Mouse (Mus musculus): Measurements from ENCODE around the gene Rfc3. TPM values are rescaled to one million over a fixed set of nuclear protein-coding genes. Genes with fewer than 3 reads are reported as not detected.
"Not testable (repeated sequence)": the region's sequence is repeated elsewhere in the genome, so short reads cannot be mapped to it uniquely, and the experiment has no call there.

Gene Rfc3
- 26.7 and 28.5 TPM in 2 replicates for polyA plus RNA-seq (2015; fragmentation: Nextera tagmentation; extraction: Ambion mirVana)

DNA sequence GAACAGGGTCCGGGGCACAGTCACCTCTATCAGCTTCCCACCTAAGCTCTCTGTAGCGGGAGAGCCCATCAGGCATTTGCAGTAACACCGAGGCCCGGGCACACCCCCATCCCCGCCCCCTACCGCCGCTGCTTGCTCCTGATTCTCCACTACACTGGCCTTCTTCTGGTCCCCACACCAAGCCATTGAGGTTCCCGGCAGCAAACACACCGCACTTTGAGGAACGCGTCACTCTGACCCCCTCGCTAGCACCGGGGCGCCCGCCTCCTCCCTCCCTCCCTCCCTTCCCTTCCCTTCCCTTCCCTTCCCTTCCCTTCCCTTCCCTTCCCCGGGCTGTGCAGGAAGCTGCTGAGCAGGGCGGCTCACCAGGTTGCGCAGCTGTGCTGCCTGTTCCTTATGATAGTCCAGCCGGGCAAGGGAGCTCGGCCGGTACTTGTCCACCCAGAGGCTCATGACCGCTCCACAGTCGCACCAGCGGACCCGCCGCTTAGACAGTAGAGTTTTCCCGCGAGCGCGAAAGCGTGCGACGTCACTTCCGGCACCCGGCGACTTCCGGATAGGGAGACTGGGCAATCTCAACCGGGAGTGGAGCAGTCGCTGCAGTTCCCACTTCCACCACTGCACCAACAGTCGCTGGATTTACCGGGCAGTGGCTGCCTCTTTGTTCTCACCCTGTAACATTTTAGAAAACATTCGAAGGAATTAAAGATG, at the start of gene Rfc3:
TSS of gene Rfc3 (minus strand) at position 543 of the 711 bp plus-strand sequence.
- peak; percentile 99 for ATAC-seq
- Histone ChIP-seq H3K4me2 (ENCODE audit: low read depth, low read length) (peak within 1 kb of the TSS; percentile 83), H3K27ac (ENCODE audit: low read depth) (peak within 1 kb of the TSS; percentile 76), H3K27me3 (ENCODE audit: insufficient read depth, low read length) (no peaks in the 10 kb centered on the region), H3K36me3 (replicated peaks; ENCODE audit: insufficient read depth, low read length) (peaks cover 31% of the 10 kb centered on the region), H3K4me1 (ENCODE audit: insufficient read depth) (peaks cover 7% of the 10 kb centered on the region; the same call in 1 of the 2 replicates), H3K9ac (replicated peaks) (peak within 1 kb of the TSS; percentile 72), H3K4me3 (ENCODE audit: low read depth, low read length) (peak within 1 kb of the TSS; percentile 79), H3K9me3 (ENCODE audit: low read length) (no peaks in the 10 kb centered on the region)
- DNase-seq: peak; percentile 98
- WGBS (ENCODE audit: insufficient replicate concordance): under 1% methylated on average over 37 of the region's 42 CpGs
- TF ChIP-seq EP300 (IDR thresholded peaks at IDR 0.05; ENCODE audit: low read depth) (no peak), CTCF (IDR thresholded peaks at IDR 0.05; ENCODE audit: low read depth) (peak; percentile 85)

- not testable (repeated sequence) for H3K4me1 ChIP-seq (ENCODE audit: insufficient read depth); H3K27me3 ChIP-seq (ENCODE audit: insufficient read depth, low read length); ATAC-seq; DNase-seq; H3K36me3 ChIP-seq (replicated peaks; ENCODE audit: insufficient read depth, low read length); H3K9me3 ChIP-seq (ENCODE audit: low read length); H3K4me2 ChIP-seq (ENCODE audit: low read depth, low read length); H3K27ac ChIP-seq (ENCODE audit: low read depth); H3K4me3 ChIP-seq (ENCODE audit: low read depth, low read length); H3K9ac ChIP-seq (replicated peaks)
- 83% methylated on average over 13 of the region's 13 CpGs for WGBS (ENCODE audit: insufficient replicate concordance)
These were observed 42.6 kb upstream of the Rfc3 start for GRCm38 (mm10) chr5:151693636-151694035.

GRCm38 (mm10) chr5:151686606-151687525, 35.8 kb upstream of the Rfc3 start:
- H3K27me3 ChIP-seq (ENCODE audit: insufficient read depth, low read length): no peaks in the 10 kb centered on the region

GRCm38 (mm10) chr5:151662207-151662606, 11.2 kb upstream of the Rfc3 start:
- 82% methylated on average over 4 of the region's 4 CpGs for WGBS (ENCODE audit: insufficient replicate concordance)
- no peak overlapping the region for H3K4me3 ChIP-seq (ENCODE audit: low read depth, low read length)
- no peak overlapping the region for H3K4me2 ChIP-seq (ENCODE audit: low read depth, low read length)
- ATAC-seq (no peak), DNase-seq (no peak)
- H3K27ac ChIP-seq (ENCODE audit: low read depth): no peak overlapping the region
- no peak overlapping the region for H3K9ac ChIP-seq (replicated peaks)
- no peaks in the 10 kb centered on the region for H3K36me3 ChIP-seq (replicated peaks; ENCODE audit: insufficient read depth, low read length)
- no peaks in the 10 kb centered on the region for H3K9me3 ChIP-seq (ENCODE audit: low read length)
- H3K4me1 ChIP-seq (ENCODE audit: insufficient read depth): no peaks in the 10 kb centered on the region
- no peaks in the 10 kb centered on the region for H3K27me3 ChIP-seq (ENCODE audit: insufficient read depth, low read length)
- TF ChIP-seq CTCF (IDR thresholded peaks at IDR 0.05; ENCODE audit: low read depth): no peak
- no peak for TF ChIP-seq EP300 (IDR thresholded peaks at IDR 0.05; ENCODE audit: low read depth)

More at GRCm38 (mm10) chr5:151686606-151687525, 35.8 kb upstream of the Rfc3 start:
- 25% methylated on average over 15 of the region's 15 CpGs for WGBS (ENCODE audit: insufficient replicate concordance)
- no peaks in the 10 kb centered on the region for H3K4me1 ChIP-seq (ENCODE audit: insufficient read depth)
- H3K9me3 ChIP-seq (ENCODE audit: low read length): no peaks in the 10 kb centered on the region
- no peak overlapping the region; the same call in 1 of the 2 replicates for H3K4me3 ChIP-seq (ENCODE audit: low read depth, low read length)
- no peak overlapping the region for H3K27ac ChIP-seq (ENCODE audit: low read depth)
- TF ChIP-seq EP300 (IDR thresholded peaks at IDR 0.05; ENCODE audit: low read depth) (no peak), CTCF (IDR thresholded peaks at IDR 0.05; ENCODE audit: low read depth) (peak; percentile 70)
- ATAC-seq (peak; percentile 92), DNase-seq (peak; percentile 85)
- no peaks in the 10 kb centered on the region for H3K36me3 ChIP-seq (replicated peaks; ENCODE audit: insufficient read depth, low read length)
- no peak overlapping the region for H3K9ac ChIP-seq (replicated peaks)
- H3K4me2 ChIP-seq (ENCODE audit: low read depth, low read length): peak overlapping the region; percentile 69

GRCm38 (mm10) chr5:151651411-151651784, 356 bp upstream of the Rfc3 start:
- no peak overlapping the region for H3K4me3 ChIP-seq (ENCODE audit: low read depth, low read length)
- H3K4me2 ChIP-seq (ENCODE audit: low read depth, low read length): peak overlapping the region; percentile 83
- TF ChIP-seq CTCF (IDR thresholded peaks at IDR 0.05; ENCODE audit: low read depth): no peak
- H3K9ac ChIP-seq (replicated peaks): no peak overlapping the region
- H3K27ac ChIP-seq (ENCODE audit: low read depth): no peak overlapping the region
- no peaks in the 10 kb centered on the region for H3K27me3 ChIP-seq (ENCODE audit: insufficient read depth, low read length)
- 64% methylated on average over 3 of the region's 3 CpGs for WGBS (ENCODE audit: insufficient replicate concordance)
- DNase-seq: no peak
- H3K4me1 ChIP-seq (ENCODE audit: insufficient read depth): peaks cover 7% of the 10 kb centered on the region; the same call in 1 of the 2 replicates
- peaks cover 25% of the 10 kb centered on the region for H3K36me3 ChIP-seq (replicated peaks; ENCODE audit: insufficient read depth, low read length)
- no peak for ATAC-seq
- H3K9me3 ChIP-seq (ENCODE audit: low read length): no peaks in the 10 kb centered on the region

GRCm38 (mm10) chr5:151644845-151645244, 6.2 kb downstream of the Rfc3 start:
- Histone ChIP-seq H3K27ac (ENCODE audit: low read depth) (no peak overlapping the region), H3K4me3 (ENCODE audit: low read depth, low read length) (no peak overlapping the region), H3K27me3 (ENCODE audit: insufficient read depth, low read length) (no peaks in the 10 kb centered on the region), H3K36me3 (replicated peaks; ENCODE audit: insufficient read depth, low read length) (peaks cover 69% of the 10 kb centered on the region), H3K4me2 (ENCODE audit: low read depth, low read length) (no peak overlapping the region), H3K9me3 (ENCODE audit: low read length) (no peaks in the 10 kb centered on the region), H3K4me1 (ENCODE audit: insufficient read depth) (peaks cover 3% of the 10 kb centered on the region; the same call in 1 of the 2 replicates), H3K9ac (replicated peaks) (no peak overlapping the region)
- DNase-seq (peak; percentile 49), ATAC-seq (peak; percentile 55; the same call in 1 of the 2 replicates)
- peak; percentile 82 for TF ChIP-seq CTCF (IDR thresholded peaks at IDR 0.05; ENCODE audit: low read depth)
- TF ChIP-seq EP300 (IDR thresholded peaks at IDR 0.05; ENCODE audit: low read depth): no peak
- 86% methylated on average over 7 of the region's 7 CpGs for WGBS (ENCODE audit: insufficient replicate concordance)

All from liver, postnatal 0 days (tissue).